22 mouse cellular contexts compared by ENCODE assay signal in the genomic region with DNA sequence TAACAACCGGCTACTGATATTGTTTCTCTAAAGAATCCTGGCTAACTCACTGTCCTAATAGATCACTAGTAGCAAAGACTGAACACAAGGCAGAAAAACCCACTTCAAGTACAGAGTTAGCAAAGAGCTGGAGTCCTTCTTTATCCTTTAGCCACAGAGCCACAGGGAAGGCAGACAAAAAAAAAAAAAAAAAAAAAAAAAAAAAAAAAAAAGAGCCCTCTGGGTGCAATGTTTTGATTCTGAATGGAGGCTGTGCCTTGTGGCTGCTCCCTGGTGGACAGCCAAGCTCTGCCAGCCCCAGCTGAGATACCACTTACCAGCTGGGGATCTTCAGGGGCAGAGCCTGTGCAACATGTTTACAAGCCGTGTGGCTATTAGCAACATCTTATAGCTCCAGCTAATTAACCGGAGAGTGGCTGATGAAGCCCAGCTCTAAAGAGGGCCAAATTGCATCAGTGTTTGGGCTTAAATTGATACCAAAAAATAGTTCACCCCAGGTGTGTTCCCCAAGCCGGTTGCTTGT. TPM values are rescaled to one million over a fixed set of nuclear protein-coding genes. Genes with fewer than 3 reads are reported as not detected.
DNase-seq lines count a peak whose midpoint lies in the region; ATAC-seq and TF ChIP-seq lines count a peak whose summit lies in the region.
"Had no signal": no experiment of that assay in that cellular context is flagged by ENCODE, and none has a peak within 500 bp of the region (broad histone marks: within the 10 kb centered on the region; RNA-seq: fewer than 3 reads in every experiment).

No protein-coding gene starts in this region.

- no peak for TF ChIP-seq POLR2A in MEL (IDR thresholded peaks at IDR 0.05; ENCODE audit: control insufficient read depth in 1 of 2, insufficient read depth in 1 of 2, low read depth in 1 of 2, low read length in 2 of 2, poor library complexity in 1 of 2)

- no peak overlapping the region for H3K4me2 ChIP-seq in hindbrain, postnatal 0 days (ENCODE audit: low read depth, low read length)
- H3K4me2 ChIP-seq in hindbrain, embryonic 16.5 days (ENCODE audit: low read length) = no peak overlapping the region
- H3K4me2 ChIP-seq in midbrain, postnatal 0 days (ENCODE audit: low read depth, low read length, poor library complexity, severe bottlenecking) = no peak overlapping the region
- no peak overlapping the region for H3K4me2 ChIP-seq in midbrain, embryonic 13.5 days (replicated peaks)
- H3K4me2 ChIP-seq: embryonic facial prominence, embryonic 13.5 days; forebrain, embryonic 13.5 days; heart, embryonic 12.5 days; hindbrain, embryonic 14.5 days had no signal

- no peaks in the 10 kb centered on the region for H3K27me3 ChIP-seq in hindbrain, postnatal 0 days (ENCODE audit: insufficient read depth, low read length)
- 0 out of 2 replicates have a peak, but pooled peaks cover 4% of the 10 kb centered on the region for H3K27me3 ChIP-seq in hindbrain, embryonic 16.5 days (replicated peaks; ENCODE audit: control insufficient read depth, insufficient read depth, low read length)
- no peaks in the 10 kb centered on the region for H3K27me3 ChIP-seq in midbrain, postnatal 0 days (ENCODE audit: insufficient read depth, low read length)
- peaks cover 54% of the 10 kb centered on the region for H3K27me3 ChIP-seq in midbrain, embryonic 13.5 days
- H3K27me3 ChIP-seq in MEL (ENCODE audit: control insufficient read depth in 1 of 2, insufficient read depth in 2 of 2, low read length in 2 of 2) = no peaks in the 10 kb centered on the region
- H3K27me3 ChIP-seq: heart, embryonic 12.5 days had no signal

- no peak overlapping the region for H3K9ac ChIP-seq in hindbrain, postnatal 0 days (replicated peaks; ENCODE audit: low read length)
- no peak overlapping the region for H3K9ac ChIP-seq in hindbrain, embryonic 16.5 days (ENCODE audit: low read depth, low read length)
- no peak overlapping the region for H3K9ac ChIP-seq in midbrain, postnatal 0 days (replicated peaks; ENCODE audit: low read length, poor library complexity, severe bottlenecking)
- H3K9ac ChIP-seq in midbrain, embryonic 13.5 days (replicated peaks) = no peak overlapping the region
- no peak overlapping the region for H3K9ac ChIP-seq in MEL (ENCODE audit: control insufficient read depth, low read depth, low read length, poor library complexity, severe bottlenecking)
- H3K9ac ChIP-seq: embryonic facial prominence, embryonic 13.5 days; forebrain, embryonic 13.5 days; heart, embryonic 12.5 days; hindbrain, embryonic 14.5 days had no signal

- no peak for TF ChIP-seq RAD21 in MEL (IDR thresholded peaks at IDR 0.05; ENCODE audit: low read depth, low read length)

- TF ChIP-seq CTCF in hindbrain, postnatal 0 days (IDR thresholded peaks at IDR 0.05; ENCODE audit: low read depth) = no peak; the same call in 1 of the 2 replicates
- TF ChIP-seq CTCF in midbrain, postnatal 0 days (IDR thresholded peaks at IDR 0.05) = no peak
- no peak for TF ChIP-seq CTCF in MEL (IDR thresholded peaks at IDR 0.05 in 2 of 3, conservative IDR thresholded peaks at IDR 0.05 in 1 of 3; ENCODE audit: control insufficient read depth in 1 of 3, insufficient read depth in 1 of 3, low read depth in 2 of 3, low read length in 3 of 3, poor library complexity in 1 of 3, severe bottlenecking in 1 of 3)

- H3K79me2 ChIP-seq in MEL (ENCODE audit: control insufficient read depth, insufficient read depth, low read length, poor library complexity) = no peaks in the 10 kb centered on the region

- no peak for TF ChIP-seq EP300 in MEL (IDR thresholded peaks at IDR 0.05; ENCODE audit: low read depth in 1 of 2, low read length in 2 of 2)

- WGBS in hindbrain, postnatal 0 days = 44% methylated on average over 4 of the region's 4 CpGs
- 59% methylated on average over 4 of the region's 4 CpGs for WGBS in hindbrain, embryonic 16.5 days
- 76% methylated on average over 4 of the region's 4 CpGs for WGBS in midbrain, postnatal 0 days
- WGBS in midbrain, embryonic 13.5 days = 83% methylated on average over 4 of the region's 4 CpGs

- no peak overlapping the region for H3K27ac ChIP-seq in hindbrain, postnatal 0 days
- no peak overlapping the region for H3K27ac ChIP-seq in hindbrain, embryonic 16.5 days (ENCODE audit: low read depth, low read length)
- no peak overlapping the region for H3K27ac ChIP-seq in midbrain, postnatal 0 days (ENCODE audit: low read depth, low read length)
- no peak overlapping the region for H3K27ac ChIP-seq in midbrain, embryonic 13.5 days
- H3K27ac ChIP-seq in MEL (ENCODE audit: control insufficient read depth, low read depth, low read length) = no peak overlapping the region
- H3K27ac ChIP-seq: embryonic facial prominence, embryonic 13.5 days; forebrain, embryonic 13.5 days; heart, adult 2 months; hindbrain, embryonic 10.5 days; hindbrain, embryonic 14.5 days had no signal

- DNase-seq in hindbrain, postnatal 0 days (ENCODE audit: low spot score) = peak; percentile 52
- peak; percentile 52 for DNase-seq in midbrain, postnatal 0 days (ENCODE audit: low spot score)
- DNase-seq in MEL (ENCODE audit: low read depth, low spot score) = no peak
- DNase-seq in lung, adult 18-20 months = no peak
- DNase-seq in gastrocnemius, adult 18-20 months (ENCODE audit: low spot score) = no peak
- DNase-seq: adrenal gland, postnatal 14 days; cerebellum, adult 18-20 months; cerebellum, adult 9-11 months; cerebellum, postnatal 36 days; gastrocnemius, postnatal 10 days; heart, adult 2 months had no signal

- no peaks in the 10 kb centered on the region for H3K36me3 ChIP-seq in hindbrain, postnatal 0 days (ENCODE audit: insufficient read depth, low read length)
- H3K36me3 ChIP-seq in hindbrain, embryonic 16.5 days (ENCODE audit: control insufficient read depth, insufficient read depth, low read length) = no peaks in the 10 kb centered on the region
- H3K36me3 ChIP-seq in midbrain, postnatal 0 days (ENCODE audit: insufficient read depth, low read length) = no peaks in the 10 kb centered on the region
- no peaks in the 10 kb centered on the region for H3K36me3 ChIP-seq in midbrain, embryonic 13.5 days
- H3K36me3 ChIP-seq in MEL (ENCODE audit: control insufficient read depth in 1 of 2, insufficient read depth in 2 of 2, low read length in 2 of 2) = peaks cover 0 to 7% of the 10 kb centered on the region in 2 experiments; a peak in 2 of 4 replicates
- H3K36me3 ChIP-seq: embryonic facial prominence, embryonic 13.5 days; heart, embryonic 12.5 days; hindbrain, embryonic 10.5 days had no signal

- no peak for ATAC-seq in hindbrain, postnatal 0 days
- no peak for ATAC-seq in hindbrain, embryonic 16.5 days
- ATAC-seq in midbrain, postnatal 0 days (ENCODE audit: low FRiP score) = no peak
- ATAC-seq in midbrain, embryonic 13.5 days = no peak
- ATAC-seq in erythroblast, adult 5-6 weeks (replicated peaks; ENCODE audit: low FRiP score, poor library complexity, severe bottlenecking) = 0 out of 2 replicates have a peak, but pooled peaks have one; percentile 34
- ATAC-seq: forebrain, embryonic 13.5 days; inflammation-experienced regulatory T-cells, adult 6 months had no signal

- no peaks in the 10 kb centered on the region; the same call in 1 of the 2 replicates for H3K4me1 ChIP-seq in hindbrain, postnatal 0 days (ENCODE audit: insufficient read depth, low read length)
- no peaks in the 10 kb centered on the region; the same call in 1 of the 2 replicates for H3K4me1 ChIP-seq in hindbrain, embryonic 16.5 days (ENCODE audit: control insufficient read depth, insufficient read depth, low read depth, low read length)
- H3K4me1 ChIP-seq in midbrain, postnatal 0 days (ENCODE audit: insufficient read depth, low read length) = peaks cover 4% of the 10 kb centered on the region; the same call in 1 of the 2 replicates
- peaks cover 19% of the 10 kb centered on the region for H3K4me1 ChIP-seq in midbrain, embryonic 13.5 days (replicated peaks)
- peaks cover 0 to 5% of the 10 kb centered on the region in 2 experiments; a peak in 1 of 4 replicates for H3K4me1 ChIP-seq in MEL (ENCODE audit: control insufficient read depth in 1 of 2, insufficient read depth in 2 of 2, low read length in 2 of 2)
- H3K4me1 ChIP-seq: heart, embryonic 12.5 days had no signal

- H3K4me3 ChIP-seq in hindbrain, postnatal 0 days (ENCODE audit: low read length) = no peak overlapping the region
- no peak overlapping the region for H3K4me3 ChIP-seq in hindbrain, embryonic 16.5 days (ENCODE audit: low read length)
- H3K4me3 ChIP-seq in midbrain, postnatal 0 days (ENCODE audit: low read depth, low read length) = no peak overlapping the region
- H3K4me3 ChIP-seq in midbrain, embryonic 13.5 days (replicated peaks) = no peak overlapping the region
- H3K4me3 ChIP-seq in MEL (ENCODE audit: control insufficient read depth in 1 of 2, insufficient read depth in 1 of 2, low read depth in 2 of 2, low read length in 2 of 2) = no peak overlapping the region
- H3K4me3 ChIP-seq: embryonic facial prominence, embryonic 13.5 days; forebrain, embryonic 13.5 days; heart, adult 2 months; heart, embryonic 12.5 days; hindbrain, embryonic 10.5 days had no signal

- H3K9me3 ChIP-seq in hindbrain, postnatal 0 days (ENCODE audit: low read length) = no peaks in the 10 kb centered on the region
- no peaks in the 10 kb centered on the region for H3K9me3 ChIP-seq in hindbrain, embryonic 16.5 days (ENCODE audit: control insufficient read depth, low read length)
- H3K9me3 ChIP-seq in midbrain, postnatal 0 days (ENCODE audit: low read length) = no peaks in the 10 kb centered on the region
- H3K9me3 ChIP-seq in midbrain, embryonic 13.5 days = no peaks in the 10 kb centered on the region
- no peaks in the 10 kb centered on the region for H3K9me3 ChIP-seq in MEL (replicated peaks; ENCODE audit: insufficient read depth, low read length)
- H3K9me3 ChIP-seq: embryonic facial prominence, embryonic 13.5 days; forebrain, embryonic 13.5 days; heart, embryonic 12.5 days; hindbrain, embryonic 10.5 days had no signal

RNA-seq across cellular contexts. Expression of a gene that starts 2.1 kb away (rescaled TPM):
- total RNA-seq in hindbrain, postnatal 0 days (2014; rRNA removed) = 1.6 and 2.0 TPM in 2 replicates
- 0.94 and 2.0 TPM in 2 replicates for polyA plus RNA-seq in hindbrain, postnatal 0 days (2015; fragmentation: Nextera tagmentation; extraction: Ambion mirVana)
- polyA plus RNA-seq in hindbrain, embryonic 16.5 days (2015; fragmentation: Nextera tagmentation; extraction: Ambion mirVana) = 0.88 and 1.9 TPM in 2 replicates
- total RNA-seq in midbrain, postnatal 0 days (2014; rRNA removed) = 0.77 and 1.7 TPM in 2 replicates
- polyA plus RNA-seq in midbrain, postnatal 0 days (2015; fragmentation: Nextera tagmentation; extraction: Ambion mirVana) = 0.81 and 1.3 TPM in 2 replicates
- polyA plus RNA-seq in midbrain, embryonic 13.5 days (2015; fragmentation: Nextera tagmentation; extraction: Ambion mirVana) = 0.42 and 1.6 TPM in 2 replicates
- total RNA-seq in MEL (2012; rRNA removed) = not detected in 2 replicates
- polyA plus RNA-seq in MEL (2012; ENCODE audit: insufficient read depth in 1 of 2, insufficient read length in 2 of 2, low read depth in 1 of 2, low replicate concordance in 2 of 2, missing spikeins in 1 of 2) = not detected
- total RNA-seq in erythroblast, adult 5-6 weeks (2015; ENCODE audit: low replicate concordance) = not detected in 2 replicates
- total RNA-seq in erythroblast, adult 5-6 weeks (2017; ENCODE audit: low replicate concordance) = not detected in 2 replicates
- total RNA-seq in gastrocnemius, adult 18-20 months (2021) = under 1 TPM; 0.24 to 0.62 TPM
- total RNA-seq: adrenal gland, postnatal 14 days; heart, postnatal 25 days had no signal
- polyA plus RNA-seq: embryonic facial prominence, embryonic 13.5 days; heart, embryonic 12.5 days; heart, embryonic 16.5 days had no signal

RNA-seq across cellular contexts. Expression of a gene that starts 52.7 kb away (rescaled TPM):
- total RNA-seq in hindbrain, postnatal 0 days (2014; rRNA removed) = 39.7 and 45.3 TPM in 2 replicates
- polyA plus RNA-seq in hindbrain, postnatal 0 days (2015; fragmentation: Nextera tagmentation; extraction: Ambion mirVana) = 22.8 and 27.2 TPM in 2 replicates
- polyA plus RNA-seq in hindbrain, embryonic 16.5 days (2015; fragmentation: Nextera tagmentation; extraction: Ambion mirVana) = 48.8 and 60.2 TPM in 2 replicates
- 54.0 and 86.2 TPM in 2 replicates for total RNA-seq in midbrain, postnatal 0 days (2014; rRNA removed)
- 19.8 and 27.1 TPM in 2 replicates for polyA plus RNA-seq in midbrain, postnatal 0 days (2015; fragmentation: Nextera tagmentation; extraction: Ambion mirVana)
- polyA plus RNA-seq in midbrain, embryonic 13.5 days (2015; fragmentation: Nextera tagmentation; extraction: Ambion mirVana) = 85.5 and 89.6 TPM in 2 replicates
- 23.8 and 26.3 TPM in 2 replicates for total RNA-seq in MEL (2012; rRNA removed)
- 10 to 100 TPM in 1 of 2 experiments, not detected in 1; 49.6 TPM for polyA plus RNA-seq in MEL (2012; ENCODE audit: insufficient read depth in 1 of 2, insufficient read length in 2 of 2, low read depth in 1 of 2, low replicate concordance in 2 of 2, missing spikeins in 1 of 2)
- total RNA-seq in erythroblast, adult 5-6 weeks (2015; ENCODE audit: low replicate concordance) = 30.9 and 35.5 TPM in 2 replicates
- 68.0 and 81.5 TPM in 2 replicates for total RNA-seq in erythroblast, adult 5-6 weeks (2017; ENCODE audit: low replicate concordance)
- total RNA-seq in gastrocnemius, adult 18-20 months (2021) = 1 to 10 TPM; 8.1 to 9.0 TPM

Comparison
In these comparisons a context has a peak if more than half of its experiments do, and no peak if none do; other contexts are left out.
1. DNase-seq: peak in hindbrain, postnatal 0 days (single experiment) and midbrain, postnatal 0 days (single experiment); none in MEL (single experiment), lung, adult 18-20 months (0 of 2) and gastrocnemius, adult 18-20 months (single experiment).